Mouse (Mus musculus) testis, adult 2 months (tissue): ENCODE measurements around the gene Amn.

Source experiments
- CTCF ChIP-seq: fragments of 200-500 bp; IDR thresholded peaks from 2 replicates; pipeline ENCODE4 v1.5.1; 2012; ENCODE audit warnings: low read depth, mild to moderate bottlenecking, inconsistent platforms, low read length, moderate library complexity; ENCODE audit not compliant: control insufficient read depth, insufficient read depth, insufficient replicate concordance
- POLR2A ChIP-seq: fragments of 200-500 bp; IDR thresholded peaks from 2 replicates; pipeline ENCODE4 v1.6.1; 2012; ENCODE audit warnings: low read depth, mild to moderate bottlenecking, inconsistent platforms, low read length, moderate library complexity; ENCODE audit not compliant: control insufficient read depth

DNA sequence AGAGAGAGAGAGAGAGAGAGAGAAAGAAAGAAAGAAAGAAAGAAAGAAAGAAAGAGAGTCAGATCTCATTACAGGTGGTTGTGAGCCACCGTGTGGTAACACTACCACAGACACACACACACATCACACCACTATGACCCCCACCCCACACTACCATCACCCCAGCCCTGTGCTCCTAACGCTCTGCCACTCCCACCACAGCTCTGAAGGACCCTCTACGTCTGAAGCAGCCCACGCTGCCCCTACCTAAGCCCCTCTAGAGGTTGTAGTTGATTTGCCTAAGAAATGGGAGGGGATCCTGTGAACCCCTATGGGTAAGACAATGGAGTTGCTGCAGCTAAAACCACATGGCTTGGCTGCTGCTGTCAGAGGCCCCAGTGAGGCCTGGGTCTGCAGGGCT, 12.7 kb downstream of the Amn start:
- no peak for TF ChIP-seq CTCF
- no peak for TF ChIP-seq POLR2A
